Mouse (Mus musculus): ENCODE measurements around the gene Zfp786.
A peak's percentile ranks its signal among the peaks of the same experiment; 100 is the strongest.
"Not testable (repeated sequence)": the region's sequence is repeated elsewhere in the genome, so short reads cannot be mapped to it uniquely, and the experiment has no call there.

Zfp786 gene

DNA sequence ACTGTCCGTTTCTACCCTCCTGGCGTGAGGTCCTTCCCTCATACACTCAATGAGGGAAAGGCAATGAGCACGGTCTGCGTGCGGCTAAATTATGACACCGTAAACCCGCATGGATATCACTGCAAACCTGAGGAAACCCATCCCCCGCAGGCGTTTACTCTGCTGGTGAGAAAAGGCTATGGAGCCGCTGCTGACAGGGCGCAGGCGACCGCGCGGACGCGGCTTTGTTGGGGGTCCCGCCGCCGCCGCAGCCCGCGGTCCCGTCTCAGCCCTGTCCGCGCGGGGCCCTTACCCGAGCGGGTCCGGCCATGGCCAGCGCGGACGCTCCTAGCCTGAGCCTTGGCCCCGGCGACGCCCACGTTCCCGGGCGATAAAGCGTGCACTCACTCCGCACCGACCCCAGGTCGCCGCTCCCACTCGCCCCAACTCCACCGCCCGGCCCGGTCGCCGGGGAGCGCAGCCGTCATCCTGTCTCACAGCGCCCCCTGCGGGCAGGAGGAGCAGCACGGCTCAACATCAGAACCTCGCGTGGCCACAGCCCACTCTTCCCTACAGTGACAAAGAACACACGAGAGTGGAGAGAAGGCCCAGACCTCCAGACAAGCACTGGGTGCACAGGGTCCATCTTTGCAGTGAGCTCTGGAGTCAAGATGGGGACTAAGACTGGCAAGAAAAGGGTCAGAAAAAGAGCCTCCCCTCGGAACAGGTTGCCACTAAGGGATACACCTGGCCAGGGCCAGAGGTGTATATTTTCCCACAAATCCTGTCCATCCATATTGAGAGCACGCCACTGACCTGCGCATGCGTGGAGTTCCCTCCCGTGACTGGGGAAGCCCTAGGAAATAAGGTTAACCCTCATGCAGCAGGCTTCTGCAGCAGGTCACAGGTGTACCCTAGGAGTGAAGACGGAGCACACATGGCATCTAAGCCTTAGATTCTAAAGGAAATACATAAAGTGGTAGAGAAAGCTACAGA lies at the start of gene Zfp786:
Gene Zfp786 (minus strand): TSS at position 764 of the 975 bp plus-strand sequence.
- peak; percentile 93 to 94 for DNase-seq (ENCODE audit: low spot score in 2 of 2)

DNA sequence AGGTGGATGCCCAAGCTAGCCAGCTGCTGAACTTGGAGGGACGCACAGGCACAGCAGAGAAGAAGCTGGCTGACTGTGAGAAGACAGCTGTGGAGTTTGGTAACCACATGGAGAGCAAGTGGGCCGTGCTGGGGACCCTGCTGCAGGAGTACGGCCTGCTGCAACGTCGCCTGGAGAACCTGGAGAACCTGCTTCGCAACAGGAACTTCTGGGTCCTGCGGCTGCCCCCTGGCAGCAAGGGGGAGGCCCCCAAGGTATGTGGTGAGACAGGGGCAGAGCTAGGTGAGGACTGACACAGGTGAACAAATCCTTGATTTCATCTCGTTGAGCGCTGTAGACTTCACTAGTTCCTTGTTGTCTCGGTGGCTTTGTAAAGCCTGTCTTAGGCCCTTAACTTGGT lies 49.5 kb upstream of the Zfp786 start:
- no peak for DNase-seq (ENCODE audit: low spot score in 2 of 2)

DNA sequence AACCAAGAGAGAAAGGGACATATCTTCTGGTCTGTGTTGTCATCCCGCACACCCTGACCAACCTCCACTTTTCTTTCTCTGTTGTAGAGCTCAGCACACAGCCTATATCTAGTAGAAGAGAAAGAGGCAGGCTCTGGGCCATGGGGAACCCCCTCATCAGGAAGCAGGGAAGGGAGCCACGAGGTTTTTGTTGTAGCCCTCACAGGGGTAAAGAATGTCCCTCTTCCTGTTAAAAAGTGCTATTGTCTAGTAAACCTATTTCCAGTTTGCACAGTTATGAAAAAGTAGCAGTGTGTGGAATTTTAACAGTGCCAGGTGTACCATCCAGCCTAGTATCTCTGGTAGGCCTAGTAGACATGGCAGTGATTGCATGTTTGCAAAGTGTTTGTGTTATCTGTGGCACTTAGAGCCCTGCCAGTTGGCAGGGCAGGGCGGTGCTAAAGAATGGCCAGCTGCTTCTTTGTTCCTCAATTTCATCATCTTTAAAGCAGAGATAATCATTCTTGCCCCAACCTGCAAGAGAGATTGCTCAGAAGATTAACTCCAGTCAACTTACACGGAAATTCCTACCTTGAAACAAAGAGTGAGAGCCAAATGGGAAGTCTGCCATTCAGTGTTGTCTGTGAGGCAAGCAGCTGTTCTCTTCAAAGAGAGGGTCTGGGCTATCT lies 48.5 kb upstream of the Zfp786 start:
- DNase-seq (ENCODE audit: low spot score in 2 of 2) = no peak

DNA sequence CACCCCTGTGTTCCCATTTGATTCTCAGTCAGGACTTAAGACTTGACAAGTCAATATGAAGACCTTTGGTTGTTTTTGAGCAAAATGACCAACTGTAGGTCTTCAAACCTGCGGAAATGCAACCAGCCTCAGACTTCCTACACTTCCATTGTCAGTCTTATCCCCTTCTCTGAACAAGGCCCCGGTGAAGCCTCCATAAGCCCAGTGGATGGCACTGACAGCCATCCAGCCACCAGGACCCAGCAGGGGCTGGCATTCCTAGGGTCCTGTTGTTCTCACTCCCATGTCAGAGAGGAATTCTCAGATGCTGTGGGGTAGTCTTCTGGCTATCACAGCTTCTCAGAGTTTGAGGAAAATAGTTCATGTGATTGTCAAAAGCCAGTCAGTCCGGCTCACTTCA lies 47.9 kb upstream of the Zfp786 start:
- DNase-seq (ENCODE audit: low spot score in 2 of 2) = no peak

DNA sequence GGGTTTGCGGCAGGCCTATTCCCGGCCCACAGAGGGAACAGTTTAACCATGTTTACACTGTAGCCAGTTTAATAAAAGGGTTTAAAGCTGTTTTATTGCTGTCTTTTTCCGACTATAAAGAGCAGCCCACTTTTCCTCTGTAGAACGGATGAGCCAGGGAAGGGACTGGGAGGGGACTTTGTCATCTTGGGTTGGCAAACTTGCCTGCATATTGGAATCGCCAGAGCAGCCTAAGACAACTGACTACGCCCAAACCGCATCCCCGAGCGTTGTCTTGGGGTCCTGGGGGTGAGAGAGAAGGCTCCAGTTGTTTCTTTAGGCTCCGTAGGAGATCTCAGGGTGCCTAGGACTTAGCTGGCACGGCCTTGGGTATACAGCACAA lies 47.5 kb upstream of the Zfp786 start:
- DNase-seq (ENCODE audit: low spot score in 2 of 2) = peak in 1 of 2 experiments; percentile 17

DNA sequence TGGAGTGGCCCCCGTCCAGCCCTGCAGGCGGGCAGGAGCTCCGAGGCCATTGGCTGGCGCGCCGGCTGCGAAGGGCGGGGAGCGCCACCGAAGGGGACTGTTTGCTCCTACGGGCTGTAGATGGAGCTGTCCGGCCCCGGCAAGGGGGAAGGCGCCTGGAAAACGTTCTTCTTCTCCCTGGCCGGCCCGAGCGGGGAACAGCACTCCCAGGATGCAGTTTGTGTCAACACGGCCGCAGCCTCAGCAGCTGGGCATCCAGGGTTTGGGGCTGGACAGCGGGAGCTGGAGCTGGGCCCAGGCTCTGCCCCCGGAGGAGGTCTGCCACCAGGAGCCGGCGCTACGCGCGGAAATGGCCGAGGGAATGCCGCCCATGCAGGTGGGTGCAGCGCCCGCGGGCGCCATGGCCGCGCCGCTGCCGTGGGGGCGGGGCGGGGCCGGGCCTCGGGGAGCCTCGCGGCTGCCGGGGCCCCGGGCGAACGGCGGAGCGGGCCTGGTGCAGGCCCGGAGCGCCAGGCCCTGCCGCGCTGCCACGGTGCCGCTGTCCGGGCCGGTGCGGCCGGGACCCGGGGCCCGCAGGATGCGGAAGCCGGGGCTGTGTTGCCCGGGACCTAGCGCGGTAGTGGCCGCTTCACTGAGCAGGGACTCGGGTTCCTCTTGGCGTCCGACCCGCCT lies 46.9 kb upstream of the Zfp786 start:
- DNase-seq (ENCODE audit: low spot score in 2 of 2) = peak; percentile 87 to 90

DNA sequence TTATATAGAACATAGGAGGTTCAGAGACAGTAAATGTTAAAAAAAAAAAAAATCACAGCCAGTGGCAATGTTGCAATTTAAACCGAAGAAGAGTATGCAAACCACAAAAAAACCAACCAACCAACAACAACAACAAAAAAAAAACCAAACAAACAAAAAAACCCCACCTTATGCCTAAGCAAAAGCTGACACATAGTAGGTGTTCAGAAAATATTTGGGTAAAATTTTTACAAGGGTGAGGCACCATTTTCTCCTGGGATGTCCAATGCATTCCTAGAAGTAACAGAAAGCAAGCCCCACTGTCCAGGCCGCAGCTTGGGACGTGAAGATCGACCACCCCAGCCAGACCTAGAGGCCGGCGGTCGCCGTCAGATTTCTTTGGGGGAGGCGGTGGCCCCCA lies 46.4 kb upstream of the Zfp786 start, which contains the start of gene Zfp282:
Gene Zfp282 (plus strand): TSS at position 147 of the 400 bp plus-strand sequence.
- no peak for DNase-seq (ENCODE audit: low spot score in 2 of 2)

DNA sequence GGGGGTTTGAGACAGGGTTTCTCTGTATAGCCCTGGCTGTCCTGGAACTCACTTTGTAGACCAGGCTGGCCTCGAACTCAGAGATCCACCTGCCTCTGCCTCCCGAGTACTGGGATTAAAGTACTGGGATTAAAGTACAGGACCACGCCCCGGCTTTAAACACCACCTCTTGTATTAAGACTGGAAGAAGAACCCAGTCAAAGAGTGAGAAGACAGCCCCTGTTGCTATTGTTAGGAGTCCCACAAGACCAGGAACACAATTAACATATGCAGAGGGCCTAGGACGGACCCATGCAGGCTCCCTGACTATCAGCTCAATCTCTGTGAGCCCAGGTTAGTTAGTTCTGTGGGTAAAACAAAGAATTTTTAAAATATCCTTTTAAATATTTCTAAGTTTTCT lies 41.6 kb upstream of the Zfp786 start:
- DNase-seq (ENCODE audit: low spot score in 2 of 2) = no peak

DNA sequence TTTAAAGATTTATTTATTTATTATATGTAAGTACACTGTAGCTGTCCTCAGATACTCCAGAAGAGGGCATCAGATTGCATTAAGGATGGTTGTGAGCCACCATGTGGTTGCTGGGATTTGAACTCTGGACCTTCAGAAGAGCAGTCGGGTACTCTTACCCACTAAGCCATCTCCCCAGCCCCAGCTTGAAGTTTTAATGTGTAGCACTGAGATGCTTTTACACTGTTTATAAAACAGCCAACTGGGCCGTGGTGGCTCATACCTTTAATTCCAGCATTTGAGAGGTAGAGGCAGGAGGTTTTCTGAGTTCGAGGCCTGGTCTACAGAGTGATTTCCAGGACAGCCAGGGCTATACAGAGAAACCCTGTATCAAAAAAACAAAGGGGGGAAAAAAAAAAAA lies 27.1 kb upstream of the Zfp786 start:
- not testable (repeated sequence) for DNase-seq (ENCODE audit: low spot score in 2 of 2)

DNA sequence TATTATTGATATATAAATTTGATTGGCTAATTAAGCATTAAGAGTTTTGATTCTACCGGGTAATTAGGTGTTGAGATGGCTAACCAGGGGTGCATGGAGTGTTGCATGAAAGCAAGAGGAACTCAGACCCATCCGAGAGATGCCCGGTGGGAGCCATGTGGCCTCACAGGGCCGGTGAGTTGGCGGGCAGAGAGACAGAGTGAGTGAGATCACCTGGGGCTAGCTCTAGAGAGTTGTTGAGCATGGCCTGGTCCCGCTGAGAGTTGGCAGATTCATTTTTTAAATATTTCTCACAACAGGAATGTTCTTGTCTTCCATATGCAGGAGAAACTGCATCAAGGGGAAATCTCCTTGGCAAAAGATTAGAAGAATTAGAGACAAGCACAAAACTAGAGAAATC lies 26.6 kb upstream of the Zfp786 start:
- no peak for DNase-seq (ENCODE audit: low spot score in 2 of 2)

DNA sequence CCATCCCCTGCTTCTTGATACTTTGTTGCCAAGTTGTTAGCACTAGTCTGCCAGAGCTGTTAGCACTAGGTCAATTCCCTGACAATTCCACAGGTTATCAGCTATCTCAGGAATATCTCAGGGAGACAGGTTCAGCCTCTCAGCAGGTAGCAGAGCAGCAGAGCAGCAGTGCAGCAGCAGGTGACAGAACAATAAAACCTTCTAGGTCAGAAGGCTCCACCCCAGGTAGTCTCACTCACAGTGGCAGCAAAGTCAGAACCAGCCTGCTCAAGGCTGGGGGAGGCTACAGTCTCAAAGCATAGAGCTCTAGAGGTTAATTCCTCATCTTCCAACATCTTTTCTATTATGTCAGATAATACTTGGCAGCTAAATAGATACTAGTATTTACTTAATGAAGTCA lies 15.1 kb upstream of the Zfp786 start:
- no peak for DNase-seq (ENCODE audit: low spot score in 2 of 2)

DNA sequence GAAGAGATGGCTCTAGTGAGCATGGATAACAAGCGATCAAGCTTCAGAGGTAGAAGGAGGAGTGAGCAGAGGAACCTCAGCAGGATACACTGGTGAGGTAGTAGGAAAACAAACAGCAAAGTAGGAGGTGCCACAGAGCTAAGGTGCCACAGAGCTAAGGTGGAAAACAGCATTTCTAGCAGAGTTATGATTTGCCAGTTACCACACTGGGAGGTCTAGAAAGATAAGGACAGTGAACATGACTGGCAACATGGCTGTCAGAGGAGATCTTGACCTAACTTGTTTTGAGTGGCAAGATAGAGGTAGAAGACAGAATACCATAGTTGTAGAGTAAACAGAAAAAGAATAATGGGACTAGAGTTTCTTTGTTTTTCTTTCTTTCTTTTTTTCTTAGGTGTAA lies 11.7 kb upstream of the Zfp786 start:
- no peak for DNase-seq (ENCODE audit: low spot score in 2 of 2)

DNA sequence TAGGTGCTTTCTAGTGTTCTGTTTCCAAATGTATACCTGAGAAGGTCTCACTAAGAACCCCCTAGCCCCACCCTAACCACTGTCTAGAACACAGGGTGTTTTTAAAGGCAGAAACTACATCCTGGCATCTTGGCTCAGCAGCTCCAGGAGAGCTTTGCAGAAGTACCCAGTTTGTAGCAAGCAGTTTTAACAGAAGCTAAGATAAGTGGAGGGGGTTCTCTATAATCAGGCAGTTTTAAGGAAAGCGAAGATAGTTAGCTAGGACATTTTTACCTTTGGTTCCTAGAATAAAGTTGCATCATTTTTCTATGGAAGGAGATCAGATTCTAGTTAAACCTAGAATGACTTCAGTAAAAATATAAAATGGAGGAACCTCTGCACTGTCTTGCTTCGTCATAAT lies 11.2 kb upstream of the Zfp786 start:
- DNase-seq (ENCODE audit: low spot score in 2 of 2) = no peak

DNA sequence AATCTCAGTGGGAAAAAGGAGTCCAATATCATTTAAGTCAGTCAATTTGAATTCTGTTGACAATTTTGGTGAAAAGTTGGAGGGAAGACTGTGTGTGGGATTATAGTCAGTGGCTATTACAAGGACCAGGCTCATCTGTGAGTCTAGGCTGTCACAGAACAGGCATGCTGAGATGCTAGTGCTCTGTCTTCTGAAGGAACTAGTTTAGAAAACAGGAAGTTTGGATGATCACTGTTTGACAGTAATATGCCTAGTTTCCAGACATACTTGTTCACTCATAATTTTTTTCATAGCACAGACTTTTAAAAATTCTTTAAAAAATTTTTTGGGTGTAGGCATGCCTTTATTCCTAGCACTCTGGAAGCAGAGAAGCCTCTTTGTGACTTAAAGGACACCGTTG lies 10.4 kb upstream of the Zfp786 start:
- DNase-seq (ENCODE audit: low spot score in 2 of 2) = no peak

DNA sequence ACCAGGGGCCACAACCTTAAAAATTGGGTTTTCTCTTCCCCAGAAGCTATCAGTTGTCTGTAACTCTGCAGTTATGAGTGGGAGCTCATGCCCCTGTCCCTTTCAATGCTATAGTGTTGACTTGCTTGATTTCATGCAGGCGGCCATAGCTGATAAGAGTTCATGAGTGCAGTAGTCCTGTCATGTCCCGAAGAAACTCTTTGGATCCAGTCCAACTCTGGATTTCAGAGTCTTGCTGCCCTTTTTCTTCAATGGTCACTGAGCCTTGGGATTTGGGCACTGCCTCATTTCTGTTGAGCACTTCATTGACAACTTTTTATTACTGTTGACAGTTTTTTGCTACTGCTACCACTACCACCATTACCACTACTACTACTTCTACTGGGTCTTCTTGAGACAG lies 7.0 kb upstream of the Zfp786 start:
- DNase-seq (ENCODE audit: low spot score in 2 of 2) = no peak

DNA sequence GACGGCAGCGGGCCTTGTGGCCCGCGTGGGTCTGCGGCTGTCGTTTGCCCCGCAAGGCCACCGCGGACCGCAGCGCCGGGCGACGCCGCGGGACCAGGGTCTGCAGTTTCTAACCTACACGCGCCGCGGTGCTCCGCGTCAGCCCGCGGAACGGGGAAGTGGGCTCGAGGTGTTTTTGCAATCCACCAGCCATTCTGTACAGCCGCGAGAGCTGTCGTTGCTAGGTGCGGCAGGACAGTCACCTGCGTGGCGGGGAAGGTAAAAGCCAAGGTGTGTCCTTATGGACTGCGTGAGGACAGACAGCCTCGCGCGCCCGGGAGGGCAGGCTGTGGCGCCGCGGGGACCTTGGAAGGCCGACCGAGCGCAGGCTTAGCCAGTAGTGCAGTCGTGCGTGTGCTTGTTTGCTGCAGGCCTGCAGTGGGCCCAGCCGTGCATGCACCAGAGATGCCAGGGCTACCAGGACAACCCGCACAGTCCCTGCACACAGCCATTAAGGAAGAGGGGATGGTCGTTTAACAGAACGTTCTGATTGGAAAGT lies 5.4 kb upstream of the Zfp786 start:
- DNase-seq (ENCODE audit: low spot score in 2 of 2) = peak; percentile 49 to 66

DNA sequence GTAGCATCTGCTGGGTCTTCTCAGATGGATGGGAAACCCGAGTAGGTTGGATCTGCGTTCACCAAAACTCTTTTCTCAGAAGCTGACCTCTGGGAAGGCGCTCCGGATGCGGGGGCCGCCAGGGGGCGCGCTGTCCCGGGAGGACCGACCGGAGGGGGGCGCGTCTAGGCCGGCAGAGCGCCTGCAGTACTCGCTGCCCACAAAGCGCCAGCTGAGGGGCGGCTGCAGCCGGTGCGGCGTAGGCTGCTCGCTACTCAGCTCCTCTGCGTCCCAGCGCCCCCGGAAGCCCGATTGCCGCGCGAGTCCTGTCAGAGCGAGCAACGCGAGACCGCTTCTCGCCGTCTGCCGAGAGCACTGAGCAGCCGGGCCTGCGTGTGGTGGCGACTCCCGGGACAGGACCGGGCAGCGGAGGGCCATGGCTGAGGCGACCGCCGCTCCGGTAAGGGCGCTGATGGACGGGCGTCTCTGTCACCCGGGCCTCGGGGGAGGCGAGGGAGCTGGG lies 4.9 kb upstream of the Zfp786 start, which contains the start of gene Zfp398:
Gene Zfp398 (plus strand): TSS at position 180 of the 502 bp plus-strand sequence.
- peak; percentile 94 to 95 for DNase-seq (ENCODE audit: low spot score in 2 of 2)

DNA sequence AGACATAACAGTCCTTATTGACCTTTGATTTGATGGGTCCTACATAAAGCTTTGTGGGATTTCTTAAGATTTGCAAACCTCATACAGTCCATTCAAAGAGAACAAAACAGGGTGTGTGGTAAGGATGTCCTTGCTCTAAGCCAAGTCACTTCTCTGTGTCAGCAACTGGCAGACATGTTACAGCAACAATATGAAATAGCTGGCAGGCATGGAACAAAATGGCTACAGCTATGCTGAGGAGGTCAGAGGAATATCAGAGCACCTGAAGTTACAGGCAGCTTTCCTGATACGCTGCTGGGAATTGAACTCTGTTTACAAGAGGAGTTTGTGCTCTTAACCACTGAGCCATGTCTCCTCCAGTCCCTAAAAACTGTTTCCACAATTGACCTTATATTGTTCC lies 1.6 kb upstream of the Zfp786 start:
- no peak for DNase-seq (ENCODE audit: low spot score in 2 of 2)

DNA sequence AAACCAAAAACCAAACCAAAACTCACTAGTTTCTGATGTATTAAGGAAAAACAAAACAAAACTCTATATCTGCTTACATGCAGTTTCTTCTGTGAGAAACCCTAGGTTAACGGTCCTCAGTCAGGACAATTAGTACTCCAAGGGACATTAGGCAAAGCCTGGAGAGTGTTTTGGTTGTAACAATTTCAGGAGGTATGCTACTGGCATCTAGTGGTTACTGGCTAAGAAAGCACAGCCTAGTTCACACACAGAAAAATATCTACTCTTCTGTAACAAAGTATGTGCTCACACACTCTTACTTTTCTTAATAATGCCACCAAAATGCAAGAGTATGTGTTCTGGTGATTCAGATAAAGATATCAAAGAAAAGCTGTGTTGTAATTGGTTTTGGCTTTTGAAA lies 1.7 kb downstream of the Zfp786 start:
- no peak for DNase-seq (ENCODE audit: low spot score in 2 of 2)

DNA sequence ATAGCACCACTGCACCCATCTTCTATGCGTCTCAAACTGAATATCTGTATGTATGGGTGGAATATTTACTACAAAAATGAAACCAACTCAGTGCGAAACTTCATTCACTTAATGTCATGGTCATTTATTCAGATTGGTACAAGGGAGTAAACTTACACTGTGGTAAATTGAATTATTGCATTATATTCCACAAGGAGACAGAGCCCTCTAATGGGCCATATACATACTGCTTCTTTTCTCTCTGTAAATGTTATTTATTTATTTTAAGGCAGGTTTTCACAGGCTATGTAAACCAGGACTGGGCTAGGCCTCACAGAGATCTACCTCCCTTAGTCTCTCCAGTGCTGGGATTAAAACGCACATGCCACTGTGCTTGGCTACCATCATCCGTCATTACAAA lies 3.2 kb downstream of the Zfp786 start:
- DNase-seq (ENCODE audit: low spot score in 2 of 2) = no peak

DNA sequence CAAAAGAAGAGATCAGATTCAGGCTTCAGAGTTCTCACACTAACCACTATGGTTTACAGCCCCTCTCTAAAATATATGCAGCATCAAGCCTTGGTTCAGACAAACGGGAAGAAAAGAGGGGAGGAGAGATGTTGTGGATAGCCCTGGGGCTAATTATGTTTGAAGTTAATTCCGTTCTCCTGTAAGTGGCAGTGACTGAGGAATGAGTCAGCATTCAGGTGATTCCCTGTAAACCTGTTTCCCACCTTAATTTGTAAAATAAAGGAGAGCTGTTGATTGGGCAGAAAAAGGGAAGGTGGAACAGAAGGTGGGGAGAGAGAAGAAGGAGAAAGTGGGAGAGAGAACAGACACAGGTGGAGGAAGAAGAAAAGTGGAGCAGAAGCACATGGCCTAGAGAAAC lies 6.4 kb downstream of the Zfp786 start:
- DNase-seq (ENCODE audit: low spot score in 2 of 2) = no peak

DNA sequence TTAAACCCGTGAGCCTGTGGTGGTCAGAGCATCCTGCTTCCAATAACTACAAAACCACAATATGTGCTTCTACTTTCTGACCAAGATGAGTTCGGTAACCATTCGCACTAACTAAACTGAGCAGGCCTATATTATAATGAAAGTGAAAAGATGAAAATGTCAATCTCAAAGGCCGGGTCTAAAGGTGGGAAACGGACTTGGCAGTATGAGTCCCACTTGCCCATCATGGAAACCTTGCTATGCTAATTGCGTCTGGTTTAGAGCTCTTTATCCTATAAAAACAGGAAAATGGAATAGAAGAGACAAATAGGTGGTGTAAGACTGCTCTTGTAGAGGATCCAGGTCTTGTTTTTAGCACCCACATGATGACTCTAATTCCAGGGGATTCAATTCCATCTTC lies 8.9 kb downstream of the Zfp786 start:
- DNase-seq (ENCODE audit: low spot score in 2 of 2) = no peak

All from right cerebral cortex, adult 2 months (tissue).